Mouse (Mus musculus): ENCODE data around the gene Fam198a. TPM values are rescaled to one million over a fixed set of nuclear protein-coding genes. Genes with fewer than 3 reads are reported as not detected.

Gene Fam198a
- not detected for polyA plus RNA-seq (2017; shearing (Covaris generic))

GRCm38 (mm10) chr9:121950418-121951113 is at the start of gene Fam198a:
Gene Fam198a (plus strand): TSS chr9:121950988.

GRCm38 (mm10) chr9:121916102-121916501 is 34.7 kb upstream of the Fam198a start, which contains the start of gene Cyp8b1:
Gene Cyp8b1 (minus strand): TSS chr9:121916305.

GRCm38 (mm10) chr9:121997010-121997409 is 46.2 kb downstream of the Fam198a start, which contains the start of gene Pomgnt2:
Gene Pomgnt2 (minus strand): TSS chr9:121997110.

Other genes starting within 250 kb of the Fam198a start
- gene Sec22c, start 245.5 kb upstream of the Fam198a start, polyA plus RNA-seq (2017; shearing (Covaris generic)), result 41.5 TPM
- gene Ss18l2, start 240.7 kb upstream of the Fam198a start, polyA plus RNA-seq (2017; shearing (Covaris generic)), result 21.6 TPM
- gene Nktr, start 231.8 kb upstream of the Fam198a start, polyA plus RNA-seq (2017; shearing (Covaris generic)), result 177 TPM
- not detected for gene Zfp651, start 191.7 kb upstream of the Fam198a start, polyA plus RNA-seq (2017; shearing (Covaris generic))
- gene Klhl40, start 173.4 kb upstream of the Fam198a start, polyA plus RNA-seq (2017; shearing (Covaris generic)), result not detected
- not detected for gene Hhatl, start 158.5 kb upstream of the Fam198a start, polyA plus RNA-seq (2017; shearing (Covaris generic))
- not detected for gene Ccdc13, start 111.5 kb upstream of the Fam198a start, polyA plus RNA-seq (2017; shearing (Covaris generic))
- 79.7 TPM for gene Higd1a, start 92.6 kb upstream of the Fam198a start, polyA plus RNA-seq (2017; shearing (Covaris generic))
- gene Ackr2, start 52.6 kb upstream of the Fam198a start, polyA plus RNA-seq (2017; shearing (Covaris generic)), result not detected
- not detected for gene Cyp8b1, start 34.7 kb upstream of the Fam198a start, polyA plus RNA-seq (2017; shearing (Covaris generic))
- 0.30 TPM for gene Pomgnt2, start 46.1 kb downstream of the Fam198a start, polyA plus RNA-seq (2017; shearing (Covaris generic))
- gene Snrk, start 166.3 kb downstream of the Fam198a start, polyA plus RNA-seq (2017; shearing (Covaris generic)), result 113 TPM

Measured in naive thymus-derived CD4-positive, alpha-beta T cell, adult 5 months (primary cell).